Mouse (Mus musculus) lung, postnatal 0 days (tissue): Measurements from ENCODE around the gene Nr6a1.

Experiments used
- CTCF ChIP-seq: IDR thresholded peaks from 2 replicates; pipeline ENCODE4 v1.5.1; 2016; ENCODE audit warnings: antibody characterized with exemption, mild to moderate bottlenecking
- EP300 ChIP-seq: IDR thresholded peaks from 2 replicates; pipeline ENCODE4 v1.6.1; 2016; ENCODE audit warnings: antibody characterized with exemption, mild to moderate bottlenecking, control low read depth

- TF ChIP-seq CTCF (no peak), EP300 (no peak)
These were observed 228.9 kb downstream of the Nr6a1 start for GRCm38 (mm10) chr2:38698623-38699022.
